Comparison of ENCODE assay signal across 12 mouse cellular contexts in genomic region chr3:153975060-153975459, GRCm38 (mm10). TPM values are rescaled to one million over a fixed set of nuclear protein-coding genes. Genes with fewer than 3 reads are reported as not detected.
DNase-seq lines count a peak whose midpoint lies in the region; ATAC-seq and TF ChIP-seq lines count a peak whose summit lies in the region.
"Had no signal": no experiment of that assay in that cellular context is flagged by ENCODE, and none has a peak within 500 bp of the region (broad histone marks: within the 10 kb centered on the region; RNA-seq: fewer than 3 reads in every experiment).

No protein-coding gene starts in this region.

- H3K27ac ChIP-seq in embryonic facial prominence, embryonic 14.5 days (replicated peaks; ENCODE audit: low read depth, low read length), result no peak overlapping the region
- H3K27ac ChIP-seq in embryonic facial prominence, embryonic 10.5 days (replicated peaks), result no peak overlapping the region
- no peak overlapping the region for H3K27ac ChIP-seq in cortical plate, adult 2 months (ENCODE audit: insufficient read depth, low read length)
- no peak overlapping the region for H3K27ac ChIP-seq in hindbrain, embryonic 14.5 days
- H3K27ac ChIP-seq in midbrain, embryonic 15.5 days, result peak overlapping the region; percentile 38; the same call in 1 of the 2 replicates
- H3K27ac ChIP-seq in kidney, adult 2 months (ENCODE audit: insufficient read depth, low read depth, low read length), result no peak overlapping the region
- H3K27ac ChIP-seq in intestine, embryonic 16.5 days (ENCODE audit: low read length), result no peak overlapping the region

- peaks cover 40% of the 10 kb centered on the region for H3K27me3 ChIP-seq in embryonic facial prominence, embryonic 14.5 days (replicated peaks; ENCODE audit: control insufficient read depth, insufficient read depth, low read length)
- peaks cover 65% of the 10 kb centered on the region for H3K27me3 ChIP-seq in embryonic facial prominence, embryonic 10.5 days (replicated peaks; ENCODE audit: low read depth, poor library complexity, severe bottlenecking)
- no peaks in the 10 kb centered on the region for H3K27me3 ChIP-seq in hindbrain, embryonic 14.5 days (ENCODE audit: control insufficient read depth, insufficient read depth, low read length)
- 0 out of 2 replicates have a peak, but pooled peaks cover 4% of the 10 kb centered on the region for H3K27me3 ChIP-seq in midbrain, embryonic 15.5 days (replicated peaks)
- 0 out of 2 replicates have a peak, but pooled peaks cover 1% of the 10 kb centered on the region for H3K27me3 ChIP-seq in kidney, adult 2 months (replicated peaks; ENCODE audit: control insufficient read depth, insufficient read depth, low read length)
- H3K27me3 ChIP-seq in intestine, embryonic 16.5 days (replicated peaks; ENCODE audit: control insufficient read depth, insufficient read depth, low read length), result peaks cover 23% of the 10 kb centered on the region

- H3K9me3 ChIP-seq in embryonic facial prominence, embryonic 14.5 days (ENCODE audit: control insufficient read depth, low read length), result no peaks in the 10 kb centered on the region
- H3K9me3 ChIP-seq in embryonic facial prominence, embryonic 10.5 days, result no peaks in the 10 kb centered on the region
- no peaks in the 10 kb centered on the region for H3K9me3 ChIP-seq in hindbrain, embryonic 14.5 days (ENCODE audit: control insufficient read depth, low read length)
- H3K9me3 ChIP-seq in midbrain, embryonic 15.5 days, result no peaks in the 10 kb centered on the region
- no peaks in the 10 kb centered on the region for H3K9me3 ChIP-seq in intestine, embryonic 16.5 days (ENCODE audit: control insufficient read depth, low read length)

- H3K4me2 ChIP-seq in embryonic facial prominence, embryonic 14.5 days (ENCODE audit: low read depth, low read length), result peak overlapping the region; percentile 88; the same call in 1 of the 2 replicates
- peak overlapping the region; percentile 85 for H3K4me2 ChIP-seq in hindbrain, embryonic 14.5 days (replicated peaks)
- peak overlapping the region; percentile 98 for H3K4me2 ChIP-seq in midbrain, embryonic 15.5 days
- no peak overlapping the region for H3K4me2 ChIP-seq in intestine, embryonic 16.5 days (ENCODE audit: low read depth, low read length)

- no peak for TF ChIP-seq CTCF in cortical plate, adult 2 months (IDR thresholded peaks at IDR 0.05; ENCODE audit: extremely low read depth, insufficient read depth, low read length)
- TF ChIP-seq CTCF in kidney, adult 2 months (conservative IDR thresholded peaks at IDR 0.05; ENCODE audit: insufficient read depth, insufficient read length, low read depth, low read length), result no peak

- WGBS in embryonic facial prominence, embryonic 14.5 days, result 10% methylated on average over 6 of the region's 6 CpGs
- WGBS in embryonic facial prominence, embryonic 10.5 days, result 5% methylated on average over 6 of the region's 6 CpGs
- WGBS in hindbrain, embryonic 14.5 days, result 3% methylated on average over 6 of the region's 6 CpGs
- WGBS in midbrain, embryonic 15.5 days, result 6% methylated on average over 6 of the region's 6 CpGs
- 14% methylated on average over 6 of the region's 6 CpGs for WGBS in kidney, adult 2 months
- 21% methylated on average over 6 of the region's 6 CpGs for WGBS in intestine, embryonic 16.5 days

- ATAC-seq in embryonic facial prominence, embryonic 14.5 days (ENCODE audit: low read depth), result no peak
- ATAC-seq in hindbrain, embryonic 14.5 days (ENCODE audit: low FRiP score), result peak; percentile 51; the same call in 1 of the 2 replicates
- no peak for ATAC-seq in midbrain, embryonic 15.5 days (replicated peaks)
- no peak for ATAC-seq in intestine, embryonic 16.5 days
- ATAC-seq: CD4-positive, CD25-positive, alpha-beta regulatory T cell, adult 4 months had no signal

- no peaks in the 10 kb centered on the region; the same call in none of the 2 replicates for H3K4me1 ChIP-seq in embryonic facial prominence, embryonic 14.5 days (ENCODE audit: control insufficient read depth, insufficient read depth, low read length)
- H3K4me1 ChIP-seq in embryonic facial prominence, embryonic 10.5 days, result peaks cover 29% of the 10 kb centered on the region
- H3K4me1 ChIP-seq in cortical plate, adult 2 months (ENCODE audit: control insufficient read depth, insufficient read depth, low read length), result peaks cover 3% of the 10 kb centered on the region; the same call in 1 of the 2 replicates
- H3K4me1 ChIP-seq in hindbrain, embryonic 14.5 days (replicated peaks; ENCODE audit: control insufficient read depth, insufficient read depth, low read length), result peaks cover 11% of the 10 kb centered on the region
- peaks cover 18% of the 10 kb centered on the region for H3K4me1 ChIP-seq in midbrain, embryonic 15.5 days
- H3K4me1 ChIP-seq in kidney, adult 2 months (ENCODE audit: control insufficient read depth, insufficient read depth, low read length), result 0 out of 2 replicates have a peak, but pooled peaks cover 2% of the 10 kb centered on the region
- H3K4me1 ChIP-seq in intestine, embryonic 16.5 days (ENCODE audit: control insufficient read depth, insufficient read depth, low read length), result peaks cover 3% of the 10 kb centered on the region; the same call in 1 of the 2 replicates

- no peak overlapping the region for H3K9ac ChIP-seq in embryonic facial prominence, embryonic 14.5 days (ENCODE audit: low read depth, low read length)
- H3K9ac ChIP-seq in hindbrain, embryonic 14.5 days, result peak overlapping the region; percentile 76; the same call in 1 of the 2 replicates
- H3K9ac ChIP-seq in midbrain, embryonic 15.5 days, result no peak overlapping the region
- no peak overlapping the region for H3K9ac ChIP-seq in intestine, embryonic 16.5 days (ENCODE audit: low read depth, low read length)

- TF ChIP-seq POLR2A in cortical plate, adult 2 months (IDR thresholded peaks at IDR 0.05; ENCODE audit: extremely low read depth, insufficient read depth, low read length), result no peak
- TF ChIP-seq POLR2A in kidney, adult 2 months (IDR thresholded peaks at IDR 0.05; ENCODE audit: low read depth, low read length), result no peak

- H3K4me3 ChIP-seq in embryonic facial prominence, embryonic 14.5 days (ENCODE audit: low read depth, low read length), result no peak overlapping the region
- no peak overlapping the region for H3K4me3 ChIP-seq in embryonic facial prominence, embryonic 10.5 days
- peak overlapping the region; percentile 17 for H3K4me3 ChIP-seq in cortical plate, adult 2 months (ENCODE audit: insufficient read depth, low read length)
- H3K4me3 ChIP-seq in hindbrain, embryonic 14.5 days (replicated peaks; ENCODE audit: low read length), result peak overlapping the region; percentile 59
- H3K4me3 ChIP-seq in midbrain, embryonic 15.5 days, result peak overlapping the region; percentile 82
- H3K4me3 ChIP-seq in kidney, adult 2 months (ENCODE audit: insufficient read depth, low read depth, low read length), result no peak overlapping the region
- H3K4me3 ChIP-seq in intestine, embryonic 16.5 days (ENCODE audit: low read length), result no peak overlapping the region

- no peaks in the 10 kb centered on the region for H3K36me3 ChIP-seq in embryonic facial prominence, embryonic 14.5 days (ENCODE audit: control insufficient read depth, insufficient read depth, low read length)
- H3K36me3 ChIP-seq in embryonic facial prominence, embryonic 10.5 days (replicated peaks), result no peaks in the 10 kb centered on the region
- H3K36me3 ChIP-seq in hindbrain, embryonic 14.5 days (replicated peaks; ENCODE audit: control insufficient read depth, insufficient read depth), result no peaks in the 10 kb centered on the region
- no peaks in the 10 kb centered on the region for H3K36me3 ChIP-seq in midbrain, embryonic 15.5 days (replicated peaks)
- no peaks in the 10 kb centered on the region for H3K36me3 ChIP-seq in kidney, adult 2 months (ENCODE audit: control insufficient read depth, insufficient read depth, low read length)
- no peaks in the 10 kb centered on the region for H3K36me3 ChIP-seq in intestine, embryonic 16.5 days (ENCODE audit: control insufficient read depth, insufficient read depth, low read length)

- no peak for DNase-seq in embryonic facial prominence, embryonic 14.5 days (ENCODE audit: low spot score)
- no peak for DNase-seq in embryonic facial prominence, embryonic 10.5 days (ENCODE audit: low spot score)
- peak; percentile 32 for DNase-seq in hindbrain, embryonic 14.5 days (ENCODE audit: low spot score)
- no peak for DNase-seq in kidney, adult 2 months
- DNase-seq in right cerebral cortex, postnatal 25 days, result no peak
- DNase-seq: heart, postnatal 14 days; right cerebral cortex, postnatal 4 days; thymus, adult 2 months had no signal

RNA-seq across cellular contexts. Expression of gene Slc44a5, which starts 1.8 kb away (rescaled TPM):
- 3.0 and 3.4 TPM in 2 replicates for polyA plus RNA-seq in embryonic facial prominence, embryonic 14.5 days (2014; fragmentation: Nextera tagmentation; extraction: Ambion mirVana)
- 0.56 and 0.98 TPM in 2 replicates for polyA plus RNA-seq in embryonic facial prominence, embryonic 10.5 days (2016; fragmentation: Nextera tagmentation; extraction: Ambion mirVana)
- polyA plus RNA-seq in cortical plate, adult 2 months (2012; rRNA removed), result 4.8 and 6.9 TPM in 2 replicates
- polyA plus RNA-seq in hindbrain, embryonic 14.5 days (2014; fragmentation: Nextera tagmentation; extraction: Ambion mirVana), result 11.3 and 14.0 TPM in 2 replicates
- polyA plus RNA-seq in midbrain, embryonic 15.5 days (2015; fragmentation: Nextera tagmentation; extraction: Ambion mirVana), result 9.1 and 9.9 TPM in 2 replicates
- polyA plus RNA-seq in kidney, adult 2 months (2012; rRNA removed), result 0.03 TPM in 1 of 2 replicates, not detected in the other
- polyA plus RNA-seq in intestine, embryonic 16.5 days (2015; fragmentation: Nextera tagmentation; extraction: Ambion mirVana), result 0.56 and 0.59 TPM in 2 replicates

RNA-seq across cellular contexts. Expression of gene Acadm, which starts 30.6 kb away (rescaled TPM):
- polyA plus RNA-seq in embryonic facial prominence, embryonic 14.5 days (2014; fragmentation: Nextera tagmentation; extraction: Ambion mirVana), result 79.4 and 81.1 TPM in 2 replicates
- polyA plus RNA-seq in embryonic facial prominence, embryonic 10.5 days (2016; fragmentation: Nextera tagmentation; extraction: Ambion mirVana), result 40.7 and 44.6 TPM in 2 replicates
- polyA plus RNA-seq in cortical plate, adult 2 months (2012; rRNA removed), result 54.4 and 62.2 TPM in 2 replicates
- 62.6 and 69.6 TPM in 2 replicates for polyA plus RNA-seq in hindbrain, embryonic 14.5 days (2014; fragmentation: Nextera tagmentation; extraction: Ambion mirVana)
- 55.8 and 56.2 TPM in 2 replicates for polyA plus RNA-seq in midbrain, embryonic 15.5 days (2015; fragmentation: Nextera tagmentation; extraction: Ambion mirVana)
- 383 and 404 TPM in 2 replicates for polyA plus RNA-seq in kidney, adult 2 months (2012; rRNA removed)
- 146 and 152 TPM in 2 replicates for polyA plus RNA-seq in intestine, embryonic 16.5 days (2015; fragmentation: Nextera tagmentation; extraction: Ambion mirVana)

Comparison
In these comparisons a context has a peak if more than half of its experiments do, and no peak if none do; other contexts are left out.
1. H3K4me3 ChIP-seq: peak in cortical plate, adult 2 months (single experiment), hindbrain, embryonic 14.5 days (single experiment) and midbrain, embryonic 15.5 days (single experiment); none in embryonic facial prominence, embryonic 14.5 days (single experiment), embryonic facial prominence, embryonic 10.5 days (single experiment), kidney, adult 2 months (single experiment) and intestine, embryonic 16.5 days (single experiment).